Mouse (Mus musculus) retina, postnatal 7 days (tissue): ENCODE measurements at regions not wholly inside any gene's neighbourhood (a gene's known extent, or its start where the extent isn't known, plus 50 kb on each side); places are given as distances from the start of the nearest gene placed in this dataset.

ENCODE experiments used
- DNase-seq: peaks from one replicate; pipeline ENCODE4 v3.0.0-alpha.2; 2012; ENCODE audit warnings: low read depth, low spot score

GRCm38 (mm10) chr15:6183627-6184026 lies 116.0 kb upstream of the Dab2 start:
- DNase-seq, result no peak

DNA sequence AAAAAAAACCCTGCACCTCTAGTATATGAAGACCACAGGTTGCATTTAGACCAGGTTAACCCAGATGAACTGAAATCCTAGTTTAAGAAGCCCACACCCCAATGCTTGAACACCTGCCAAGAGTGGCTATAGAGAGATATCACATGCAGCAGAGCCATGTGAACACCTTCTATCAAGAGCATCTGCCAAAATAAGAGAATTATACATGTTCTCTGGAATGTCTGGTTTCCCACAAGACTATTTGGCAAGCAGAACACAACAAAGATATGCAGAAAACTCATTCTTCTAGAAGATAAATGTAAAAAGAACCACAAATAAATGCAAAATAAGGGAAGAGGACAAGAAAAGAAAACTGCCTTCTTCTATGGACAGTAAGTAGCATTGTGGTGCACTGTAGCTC lies 107.7 kb upstream of the Dab2 start:
- no peak for DNase-seq

DNA sequence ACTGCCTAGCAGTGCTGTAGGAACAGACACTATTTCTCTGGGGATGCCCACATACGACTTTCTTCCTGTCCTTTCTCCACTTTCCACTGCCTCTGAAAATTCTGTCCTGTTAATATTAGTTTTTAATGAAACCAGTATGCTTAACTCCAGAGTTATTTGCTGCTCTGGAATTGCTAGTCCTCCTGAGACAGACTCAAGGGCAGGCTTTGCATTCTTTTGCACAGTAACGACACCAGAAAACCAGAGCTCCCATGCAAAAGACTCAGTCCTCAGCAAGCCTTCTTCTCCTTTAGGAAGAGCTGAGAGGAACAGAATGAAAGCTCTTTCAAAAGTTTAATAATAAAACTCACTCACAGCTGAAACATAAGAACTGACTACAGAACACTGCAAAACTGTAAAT lies 92.3 kb upstream of the Dab2 start:
- DNase-seq, result no peak

DNA sequence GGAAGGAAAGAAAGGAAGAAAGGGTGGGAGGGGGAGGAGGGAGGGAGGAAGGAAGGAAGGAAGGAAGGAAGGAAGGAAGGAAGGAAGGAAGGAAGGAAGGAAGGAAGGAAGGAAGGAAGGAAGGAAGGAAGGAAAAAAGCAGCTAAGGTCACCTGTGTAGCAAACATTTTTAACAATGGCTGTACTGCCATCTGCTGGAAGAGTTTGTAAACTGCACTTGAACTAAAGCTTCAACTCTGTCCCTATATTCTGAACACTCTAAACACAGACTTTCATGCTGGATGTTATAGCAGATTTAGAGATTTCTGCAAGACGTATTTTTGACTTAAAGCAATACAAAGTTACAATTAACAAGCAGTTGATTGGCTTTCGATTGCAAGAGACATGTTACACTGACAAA lies 90.3 kb upstream of the Dab2 start:
- peak; percentile 32 for DNase-seq

DNA sequence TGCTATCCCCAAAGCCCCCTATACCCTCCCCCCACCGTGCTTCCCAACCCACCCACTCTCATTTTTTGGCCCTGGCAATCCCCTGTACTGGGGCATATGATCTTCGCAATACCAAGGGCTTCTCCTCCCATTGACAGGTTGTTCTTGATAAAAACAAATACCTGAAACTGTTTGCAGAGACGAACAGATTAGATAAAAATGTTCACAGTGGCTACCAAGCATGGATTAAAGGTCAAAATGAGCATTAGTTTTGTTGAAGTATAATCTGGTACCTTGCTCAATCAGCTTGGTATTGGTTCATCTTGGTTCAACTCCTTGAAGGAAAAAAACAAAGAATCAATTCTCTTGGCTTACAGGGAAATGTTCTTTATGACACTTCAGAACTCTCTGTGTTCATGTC lies 81.5 kb upstream of the Dab2 start:
- DNase-seq, result no peak

DNA sequence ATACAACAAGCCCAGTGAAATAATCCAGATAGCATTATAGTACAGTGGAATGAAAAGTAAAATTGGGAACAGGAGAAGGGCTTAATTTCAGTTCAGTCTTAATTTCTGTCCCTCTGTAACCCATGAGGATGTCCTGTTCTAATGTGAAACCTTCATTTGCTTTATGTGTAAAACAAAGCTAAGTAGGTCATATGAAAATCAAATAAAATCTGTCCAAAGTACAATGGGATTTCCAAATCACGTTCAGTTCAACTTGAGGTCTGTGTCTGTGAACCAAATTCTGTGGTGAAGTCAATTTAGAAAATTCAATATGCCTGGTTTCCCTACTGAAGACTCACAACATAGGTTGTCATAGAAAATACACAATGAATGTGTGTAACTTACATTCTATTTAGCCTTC lies 74.4 kb upstream of the Dab2 start:
- DNase-seq, result no peak

DNA sequence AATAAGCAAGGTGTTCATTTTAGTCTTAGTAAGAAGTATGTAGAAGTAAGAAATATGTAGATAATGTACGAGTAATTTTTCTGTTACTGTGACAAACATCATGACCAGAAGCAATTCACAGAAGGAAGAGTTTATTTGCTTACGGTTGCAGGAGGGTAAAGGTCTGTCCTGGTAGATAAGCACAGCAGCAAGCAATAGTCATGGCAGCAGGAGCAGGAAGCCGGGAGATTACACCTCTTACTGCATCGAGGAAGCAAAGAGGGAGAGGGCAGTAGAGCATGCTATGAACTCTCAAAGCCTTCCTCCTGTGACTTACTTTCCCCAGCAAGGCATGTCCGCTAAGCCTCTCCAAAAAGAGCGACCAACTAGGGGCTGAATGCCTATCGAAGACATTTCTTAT lies 69.0 kb upstream of the Dab2 start:
- DNase-seq, result no peak

DNA sequence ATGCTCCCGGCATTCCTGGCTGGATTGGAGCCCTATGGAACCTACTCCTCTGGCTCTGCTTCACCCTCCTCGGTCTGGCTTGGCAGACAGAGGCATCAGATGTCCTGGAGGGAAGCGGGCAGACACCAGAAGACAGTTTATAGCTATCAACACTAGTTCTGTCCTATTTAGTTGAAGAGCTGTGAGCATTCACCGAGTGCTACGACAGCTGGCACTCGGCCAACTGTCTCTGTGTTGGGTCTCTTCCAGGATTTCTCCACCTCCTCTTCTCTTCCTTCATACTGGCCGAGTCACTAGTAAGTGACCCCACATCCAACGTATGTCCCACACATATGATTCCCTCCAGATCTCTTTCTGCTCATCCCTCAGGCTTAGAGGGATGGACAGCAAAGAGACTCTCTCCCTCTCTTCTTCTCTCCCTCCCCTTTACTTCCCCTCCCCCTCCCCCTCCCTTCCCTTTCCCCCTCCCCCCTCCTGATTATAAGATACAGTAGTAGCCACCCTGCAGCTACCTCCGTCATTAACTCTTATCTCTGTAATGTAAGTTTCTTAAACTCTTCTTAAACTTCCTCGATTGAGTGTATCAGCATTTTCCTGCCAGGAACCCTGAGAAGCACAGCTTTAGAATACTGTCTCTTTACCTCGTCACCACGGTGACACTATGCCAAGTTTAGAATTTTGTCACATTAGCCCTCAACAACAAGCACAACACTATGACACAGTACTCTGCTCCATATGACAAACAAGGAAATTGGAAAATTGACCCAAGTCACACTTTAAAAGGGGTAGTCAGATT lies 68.1 kb upstream of the Dab2 start:
- no peak for DNase-seq

DNA sequence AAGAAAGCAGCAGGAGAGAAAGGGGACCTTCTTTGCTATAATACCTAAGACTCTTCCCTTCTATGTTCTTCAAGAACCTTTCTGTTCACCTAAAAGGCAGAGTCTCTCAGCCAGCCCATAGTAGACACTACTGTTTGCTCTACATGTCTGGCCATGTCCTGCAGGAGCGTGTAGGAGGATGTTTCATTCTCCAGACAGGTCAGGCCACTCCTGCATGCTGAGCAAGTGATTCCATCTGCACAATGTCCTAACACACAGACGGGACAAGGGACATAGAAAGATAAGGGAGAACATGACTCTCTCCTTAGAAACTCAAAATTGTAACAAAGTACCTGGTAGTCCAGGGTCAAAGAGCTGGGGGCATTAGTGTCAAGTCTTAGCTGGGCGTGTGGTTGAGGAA lies 66.0 kb upstream of the Dab2 start:
- DNase-seq, result no peak

DNA sequence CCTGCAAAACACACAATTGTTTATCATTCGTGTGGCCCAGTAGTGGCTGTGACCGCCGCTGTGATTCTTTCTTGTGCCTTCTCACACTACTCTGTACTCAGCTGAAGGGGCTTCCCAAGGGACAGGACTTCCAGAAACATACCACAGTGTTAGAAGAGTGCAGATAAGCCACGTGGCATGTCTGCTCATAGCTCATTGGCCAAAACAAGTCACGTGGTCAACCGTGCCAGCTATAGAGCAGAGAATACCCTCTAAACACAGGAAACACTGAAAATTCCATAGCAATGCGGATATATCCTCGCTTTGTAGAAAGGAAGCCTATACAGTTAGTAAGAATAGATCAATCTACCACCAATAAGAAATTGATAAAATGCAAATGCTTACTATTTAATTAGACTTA lies 63.0 kb upstream of the Dab2 start:
- no peak for DNase-seq

GRCm38 (mm10) chr15:6237726-6238125 lies 61.9 kb upstream of the Dab2 start:
- DNase-seq, result no peak

DNA sequence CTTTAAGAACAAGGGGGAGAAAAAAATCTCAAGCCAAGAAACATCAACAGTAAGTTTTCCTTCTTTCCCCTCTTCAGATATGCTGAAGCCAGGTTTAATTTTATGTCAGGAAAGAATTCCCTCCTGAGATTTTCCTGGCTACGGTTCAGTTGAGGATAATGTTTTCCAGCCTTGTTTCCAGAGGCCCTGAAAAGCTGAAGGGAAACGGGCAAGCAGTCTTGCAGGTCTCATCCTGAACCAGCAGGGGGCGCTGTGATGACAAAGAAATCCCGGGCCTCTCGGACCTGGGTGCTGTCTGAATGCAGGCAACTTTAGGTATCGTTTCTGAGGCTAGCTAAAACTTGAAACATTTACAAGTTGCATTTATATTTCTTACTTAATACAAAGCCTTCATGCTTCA lies 61.5 kb upstream of the Dab2 start:
- peak; percentile 34 for DNase-seq

DNA sequence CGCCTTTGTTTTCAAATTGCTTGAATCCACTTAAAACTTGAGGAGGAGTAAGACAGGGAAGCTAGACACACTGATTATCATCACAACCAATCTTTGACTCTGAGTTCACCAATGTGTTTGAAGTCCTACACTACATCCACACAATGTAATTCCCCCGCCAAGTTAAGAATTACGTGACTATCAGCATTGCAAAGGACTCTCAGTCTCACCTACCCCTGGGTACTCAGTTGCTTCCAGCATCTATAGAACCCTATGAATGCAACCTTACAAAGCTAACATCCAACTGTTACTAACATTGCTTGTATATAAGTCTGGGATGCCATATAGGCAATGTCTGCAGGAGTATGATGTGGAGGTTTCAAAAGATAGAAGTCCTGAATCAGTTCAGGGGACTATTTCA lies 60.8 kb upstream of the Dab2 start:
- DNase-seq, result no peak

DNA sequence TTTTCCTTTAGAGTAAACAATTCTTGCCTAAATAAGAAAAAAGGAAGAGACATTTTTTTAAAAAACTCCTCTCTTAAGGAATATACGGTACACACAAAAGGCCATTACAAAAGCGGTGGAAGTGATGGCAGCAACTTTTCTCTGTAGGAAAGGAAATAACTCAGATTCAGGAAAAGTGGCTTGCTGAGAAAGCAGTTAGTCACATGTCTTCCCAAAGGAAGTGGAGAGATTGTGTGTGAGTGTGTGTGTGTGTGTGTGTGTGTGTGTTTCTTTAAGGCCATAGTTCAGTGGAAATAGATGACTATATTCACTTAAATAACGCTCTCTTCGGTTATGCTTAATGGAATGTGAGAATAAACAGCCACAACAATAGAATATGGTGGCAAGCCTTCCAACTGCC lies 57.5 kb upstream of the Dab2 start:
- no peak for DNase-seq

DNA sequence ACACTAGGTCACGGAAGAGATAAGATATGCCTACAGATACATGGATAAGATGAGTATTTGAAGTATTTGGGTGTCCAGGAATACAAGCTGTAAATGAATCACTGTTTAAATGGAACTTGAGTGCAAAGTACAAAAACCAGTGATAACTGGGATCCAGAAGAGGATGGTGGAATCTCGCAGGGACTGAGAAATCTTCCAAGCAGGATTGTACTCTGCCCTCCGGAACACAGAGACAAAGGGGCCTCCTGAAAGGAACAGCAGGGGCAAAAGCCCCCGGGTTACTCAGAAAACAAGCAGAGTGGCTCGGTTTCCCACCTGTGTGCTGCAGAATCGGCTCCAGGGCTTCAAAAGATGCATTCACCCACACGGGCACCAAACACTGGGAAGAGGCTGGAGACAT lies 55.2 kb upstream of the Dab2 start:
- no peak for DNase-seq

GRCm38 (mm10) chr15:6245950-6246894 lies 53.4 kb upstream of the Dab2 start:
- DNase-seq, result no peak

DNA sequence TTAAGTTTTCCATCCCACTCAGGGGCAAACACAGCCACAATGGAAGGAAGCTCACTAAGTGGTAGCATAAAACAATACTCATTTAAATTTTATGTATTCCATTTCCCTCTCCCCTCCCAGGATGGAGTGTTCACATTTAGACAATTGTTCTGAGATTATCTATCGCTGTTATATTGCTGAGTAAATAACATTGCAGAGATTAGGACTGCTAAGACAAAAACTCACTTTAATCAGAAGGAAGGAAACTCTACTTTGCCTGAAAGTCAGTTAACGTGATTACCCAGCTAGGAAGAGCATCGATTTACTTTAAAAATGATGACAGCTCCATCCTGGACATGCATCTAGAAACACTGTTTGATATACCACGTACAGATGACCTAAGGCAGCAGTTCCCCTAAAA lies 51.1 kb upstream of the Dab2 start:
- no peak for DNase-seq
